Mouse (Mus musculus): Measurements from ENCODE around the gene Enox1. TPM values are rescaled to one million over a fixed set of nuclear protein-coding genes. Genes with fewer than 3 reads are reported as not detected.

Enox1 gene
- total RNA-seq, 2 experiments from 2014 or later, result 4.9 to 9.4 TPM

GRCm38 (mm10) chr14:77626557-77627507 is 470.3 kb downstream of the Enox1 start:
- DNase-seq, result no peak

DNA sequence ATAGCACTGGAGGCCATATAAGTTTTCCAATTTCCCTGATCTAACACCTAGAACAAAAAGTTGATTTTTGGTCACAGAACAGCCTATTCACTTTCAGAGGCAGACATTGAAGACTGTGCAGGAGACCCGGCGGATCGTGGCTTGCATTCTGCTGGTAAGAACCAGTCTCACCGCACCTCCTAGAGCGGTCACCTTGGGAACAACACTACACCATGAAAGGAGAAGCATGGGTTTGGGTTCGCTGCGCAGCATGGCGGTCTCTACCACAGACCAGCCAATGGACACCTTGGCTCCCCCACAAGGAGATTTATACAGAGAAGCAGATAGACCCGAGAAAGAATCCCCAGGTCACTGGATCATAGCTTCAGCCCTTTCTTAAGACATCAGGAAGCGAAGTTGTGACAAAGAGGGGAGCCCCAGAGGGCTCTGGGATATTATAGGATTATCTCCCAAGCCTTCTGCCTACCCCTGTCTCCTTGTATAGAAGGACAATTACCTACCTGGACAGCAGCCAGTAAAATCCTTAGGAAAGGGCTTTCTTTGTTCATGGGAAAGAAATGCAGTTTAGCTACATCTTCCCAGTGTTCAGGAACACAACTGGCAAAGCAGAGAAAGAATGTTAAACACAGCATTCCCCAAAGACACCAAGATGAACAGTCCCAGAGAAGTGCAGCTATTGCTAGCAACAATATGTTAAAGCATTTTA is 476.1 kb downstream of the Enox1 start:
- no peak for DNase-seq

DNA sequence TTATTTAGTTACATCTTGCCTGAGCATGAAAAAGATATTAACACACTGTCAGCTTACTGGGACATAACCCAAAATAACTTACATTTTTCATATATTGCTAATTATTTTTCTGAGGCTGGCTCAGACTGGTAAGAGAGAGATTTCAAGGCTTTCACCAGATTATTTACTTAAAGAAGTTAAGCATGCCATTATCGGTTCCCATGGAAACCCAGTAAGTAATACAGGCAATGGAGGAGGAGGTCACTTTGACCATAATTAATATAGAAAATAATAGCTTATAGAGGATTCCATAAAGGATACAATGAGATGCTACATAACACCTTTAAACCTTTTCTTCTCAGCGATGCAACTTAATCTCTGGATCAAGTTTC is 476.6 kb downstream of the Enox1 start:
- DNase-seq, result no peak

- no peak for DNase-seq
Observed at GRCm38 (mm10) chr14:77636931-77637330, 480.4 kb downstream of the Enox1 start.

- no peak for DNase-seq
Observed at GRCm38 (mm10) chr14:77638148-77638547, 481.6 kb downstream of the Enox1 start.

DNA sequence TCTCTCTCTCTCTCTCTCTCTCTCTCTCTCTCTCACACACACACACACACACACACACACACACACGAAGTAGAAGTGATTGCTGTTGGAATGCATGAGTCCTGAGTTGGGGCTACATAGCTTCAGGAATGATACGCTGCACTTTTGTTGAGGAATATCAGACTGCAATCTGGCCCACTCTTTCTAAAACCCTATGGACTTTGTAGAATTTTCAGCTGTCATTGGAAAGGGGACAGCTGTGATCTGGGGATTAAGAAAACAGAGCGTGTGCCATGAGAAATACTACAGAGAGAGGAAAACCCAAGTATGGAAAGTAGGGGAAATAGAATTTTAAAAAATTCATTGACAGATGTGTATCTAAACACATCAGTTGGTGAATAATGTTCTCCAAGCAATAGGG is 482.1 kb downstream of the Enox1 start:
- DNase-seq, result no peak

DNA sequence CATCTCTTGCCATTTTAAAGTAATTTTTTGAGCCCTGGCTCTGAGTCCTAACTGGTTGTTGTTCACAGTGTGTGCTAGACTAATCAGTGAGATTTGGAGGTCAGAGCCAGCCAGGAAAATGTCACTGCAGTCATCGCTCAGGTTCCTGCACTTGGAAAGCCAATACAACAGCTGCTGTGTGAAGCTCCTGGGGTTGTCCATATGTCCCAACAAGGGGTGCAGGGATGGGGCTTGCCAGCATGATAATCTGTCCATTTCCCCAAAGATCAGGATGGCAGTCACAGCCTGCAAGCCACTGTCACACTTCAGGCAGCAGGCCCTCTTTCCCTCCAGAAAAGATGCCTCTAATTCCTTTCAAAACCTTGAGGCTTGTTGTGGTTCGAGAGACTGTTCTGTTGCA is 483.0 kb downstream of the Enox1 start:
- peak; percentile 19 for DNase-seq

- no peak for DNase-seq
Observed at GRCm38 (mm10) chr14:77642314-77642713, 485.8 kb downstream of the Enox1 start.

DNA sequence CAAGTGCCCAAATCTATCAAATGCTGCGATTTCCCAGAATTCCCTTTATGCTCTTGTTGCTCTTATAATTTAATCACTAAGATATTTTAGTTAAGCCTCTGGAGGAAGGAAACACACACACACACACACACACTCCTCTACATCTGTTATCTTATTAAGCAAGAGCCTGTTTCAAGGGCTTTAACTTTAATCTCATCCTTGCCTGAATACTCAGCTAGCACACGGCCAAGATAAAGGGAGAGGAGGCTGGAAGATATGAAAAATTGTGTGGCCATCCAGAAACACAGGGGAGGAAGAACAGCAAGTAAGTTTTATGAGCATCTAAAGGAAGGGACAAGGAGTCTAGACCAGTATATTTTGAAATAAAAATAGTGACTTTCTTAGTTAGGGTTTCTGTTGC is 489.6 kb downstream of the Enox1 start:
- no peak for DNase-seq

GRCm38 (mm10) chr14:77647017-77647416 is 490.5 kb downstream of the Enox1 start:
- DNase-seq, result no peak

GRCm38 (mm10) chr14:77648305-77648704 is 491.7 kb downstream of the Enox1 start:
- no peak for DNase-seq

DNA sequence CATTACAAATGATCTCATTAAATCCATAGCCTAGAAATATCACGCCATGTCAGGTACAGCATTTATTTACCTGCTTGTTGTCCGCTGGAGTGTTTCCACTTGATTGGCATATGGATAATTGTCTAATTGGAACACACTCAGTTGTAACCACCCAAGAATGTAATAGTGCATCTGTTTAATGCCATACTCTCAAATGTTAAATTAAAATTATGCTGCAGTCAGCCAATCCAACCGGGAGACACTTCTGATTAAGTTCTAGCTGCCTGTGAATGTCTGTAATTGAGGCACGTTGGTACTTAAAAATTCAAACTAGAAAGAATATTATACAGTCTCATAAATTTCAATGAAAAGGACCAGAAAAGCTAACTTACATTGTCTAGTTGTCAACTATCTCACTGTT is 502.2 kb downstream of the Enox1 start:
- DNase-seq, result no peak

DNA sequence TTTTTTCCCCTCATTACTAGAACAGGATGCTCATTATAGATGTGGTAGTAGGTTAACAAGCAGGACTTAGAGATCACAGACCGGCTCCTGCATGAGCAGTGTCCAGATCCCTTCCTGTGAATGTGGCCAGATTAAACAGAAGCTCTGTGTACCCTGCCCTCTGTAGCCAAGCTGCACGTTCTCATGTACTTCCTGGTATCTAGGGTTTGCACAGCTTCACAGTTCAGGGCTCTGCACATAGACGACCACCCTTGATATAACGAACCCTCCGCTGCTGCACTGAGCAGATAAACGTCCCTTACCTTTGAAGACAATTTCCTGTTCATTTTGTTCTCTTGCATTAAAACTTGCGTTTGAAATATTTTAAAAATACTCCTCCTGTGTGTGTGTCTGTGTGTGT is 505.7 kb downstream of the Enox1 start:
- no peak for DNase-seq

GRCm38 (mm10) chr14:77662994-77663393 is 506.4 kb downstream of the Enox1 start:
- no peak for DNase-seq

- DNase-seq, result no peak
Observed at GRCm38 (mm10) chr14:77668096-77668495, 511.5 kb downstream of the Enox1 start.

DNA sequence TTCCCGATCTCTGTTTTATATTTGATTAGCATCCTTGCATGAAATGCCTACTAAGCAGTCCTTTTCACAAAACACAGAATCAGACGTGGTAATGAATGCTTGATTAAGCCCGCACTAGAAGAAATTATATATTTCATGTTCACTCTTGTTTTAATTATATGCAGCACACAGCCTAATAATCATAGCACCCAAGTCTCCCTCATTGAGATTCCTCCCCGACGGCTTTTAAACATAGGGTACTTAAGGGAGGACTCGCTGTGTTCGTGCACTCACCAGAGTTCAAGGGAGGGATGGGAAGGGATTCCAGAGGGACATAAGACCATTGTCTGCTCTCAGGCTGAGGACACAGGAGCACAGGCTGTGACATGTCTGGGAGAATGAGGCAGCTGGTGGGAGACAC is 512.9 kb downstream of the Enox1 start:
- no peak for DNase-seq

DNA sequence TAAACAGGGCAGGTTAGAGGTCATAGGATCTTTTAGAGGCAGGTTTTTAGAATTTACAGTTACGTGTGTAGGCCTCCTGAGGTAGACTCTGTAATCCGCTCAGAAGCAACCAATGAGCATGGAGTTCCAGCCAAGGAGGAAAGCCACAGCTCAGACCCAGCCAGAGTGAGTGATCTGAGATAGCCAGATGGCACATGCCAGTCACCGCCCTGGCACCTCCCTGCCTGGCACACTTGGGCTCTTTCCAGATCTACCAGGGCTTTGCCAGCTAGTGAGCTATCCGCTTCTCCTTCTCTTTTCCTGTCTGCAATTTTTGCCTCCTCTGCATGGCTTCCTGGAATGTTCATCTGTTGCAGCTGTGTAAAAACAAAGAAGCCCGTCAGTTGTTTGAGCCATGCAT is 514.4 kb downstream of the Enox1 start:
- peak; percentile 48 for DNase-seq

DNA sequence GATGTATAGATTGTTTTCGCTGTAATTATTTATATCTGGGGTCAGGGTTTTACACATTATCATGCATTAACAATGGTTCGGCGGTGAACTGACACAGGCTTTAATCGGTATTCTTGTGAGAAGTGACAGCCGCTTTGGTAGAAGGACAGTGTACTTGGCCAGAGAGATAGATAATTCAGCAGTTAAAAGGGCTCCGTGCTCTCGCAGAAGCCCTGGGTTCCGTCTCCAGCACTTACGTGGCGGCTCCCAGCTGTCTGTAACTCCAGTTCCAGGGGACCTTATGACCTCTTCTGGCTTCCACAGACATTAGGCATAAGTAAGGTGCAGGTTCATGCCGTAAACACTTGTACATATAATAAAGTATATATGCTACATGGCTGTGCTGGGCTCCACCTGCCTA is 515.4 kb downstream of the Enox1 start:
- DNase-seq, result no peak

DNA sequence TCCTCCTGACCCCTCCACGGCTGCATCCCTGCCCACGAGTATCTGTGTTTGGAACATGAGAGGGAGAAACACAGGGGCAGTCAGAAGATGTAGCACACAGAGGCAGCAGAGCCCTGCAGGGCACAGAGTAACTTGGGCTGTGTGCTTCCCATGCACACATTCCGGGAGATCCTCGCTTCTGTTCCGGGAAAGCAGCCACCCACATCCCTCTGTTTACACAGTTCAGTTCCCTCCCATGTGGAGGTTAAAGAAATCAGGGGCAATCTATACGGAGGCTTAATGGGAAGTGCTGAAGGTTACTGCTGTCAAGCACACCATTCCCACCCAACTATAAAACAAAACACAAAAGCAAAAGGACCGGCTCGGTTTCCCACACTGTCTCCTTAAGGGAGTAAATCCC is 516.6 kb downstream of the Enox1 start:
- DNase-seq, result no peak

GRCm38 (mm10) chr14:77677951-77678350 is 521.4 kb downstream of the Enox1 start:
- DNase-seq, result no peak

DNA sequence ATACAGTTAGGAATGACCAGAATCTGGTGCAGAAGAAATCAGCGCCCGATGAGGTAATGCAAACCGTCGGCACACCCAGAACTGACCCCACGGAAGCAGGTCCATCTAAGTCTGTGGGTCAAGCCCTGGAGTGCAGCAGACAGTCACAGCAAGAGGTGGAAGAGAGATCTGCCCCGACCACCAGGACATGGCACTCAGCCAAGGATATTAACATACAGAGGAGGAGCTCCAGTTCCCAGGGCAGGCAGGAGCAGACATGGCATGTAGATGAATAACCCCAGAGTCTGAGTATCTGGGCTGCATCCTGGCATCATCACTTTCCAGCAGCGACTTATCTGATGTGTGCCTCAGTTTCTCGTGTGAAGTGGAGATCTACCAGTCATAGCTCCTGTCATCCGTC is 523.3 kb downstream of the Enox1 start:
- DNase-seq, result no peak

DNA sequence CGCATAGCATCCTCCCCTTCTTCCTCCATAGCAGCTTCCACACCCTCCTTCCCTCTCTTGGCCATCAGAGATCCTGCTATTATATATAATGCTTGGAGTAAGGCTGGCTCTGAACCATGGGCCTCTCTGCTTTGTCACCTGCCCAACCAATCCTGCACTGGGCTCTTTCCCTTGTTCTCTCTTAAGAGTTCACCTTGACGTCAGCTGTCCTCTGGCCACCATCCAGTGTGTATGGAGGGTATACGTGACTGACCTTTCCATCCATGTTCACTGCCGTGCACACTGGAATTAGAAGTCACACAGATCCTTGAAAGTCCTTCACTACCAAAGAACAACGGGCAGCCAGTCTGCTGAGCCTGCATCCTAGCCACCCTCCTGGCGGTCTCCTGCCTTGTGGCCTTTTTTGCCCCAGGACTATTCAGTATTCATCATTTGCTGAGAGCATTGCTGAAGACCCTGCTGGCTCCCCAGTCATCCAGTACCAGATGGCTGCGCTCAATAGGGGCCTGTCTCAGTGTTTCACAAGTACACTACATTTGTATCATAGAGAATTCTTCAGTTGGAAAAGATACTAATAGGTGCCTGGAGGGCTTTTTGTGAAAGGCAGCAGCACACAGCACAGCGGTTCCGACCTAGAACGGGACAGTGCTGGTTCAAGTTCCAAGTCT is 526.5 kb downstream of the Enox1 start:
- no peak for DNase-seq

- DNase-seq, result no peak
Observed at GRCm38 (mm10) chr14:77689816-77690215, 533.3 kb downstream of the Enox1 start.

All from adrenal gland, postnatal 10 days (tissue).